Mouse (Mus musculus) erythroblast, embryonic 14.5 days (primary cell): ENCODE results near the gene Itpkc.

Experiments
- GATA1 ChIP-seq: IDR thresholded peaks from 2 replicates; pipeline ENCODE4 v1.6.1; 2012; ENCODE audit warnings: low read length, inconsistent platforms, mixed read lengths
- TAL1 ChIP-seq: IDR thresholded peaks from 3 replicates; pipeline ENCODE4 v1.6.1; 2012; ENCODE audit warnings: low read length, inconsistent platforms, mixed read lengths

DNA sequence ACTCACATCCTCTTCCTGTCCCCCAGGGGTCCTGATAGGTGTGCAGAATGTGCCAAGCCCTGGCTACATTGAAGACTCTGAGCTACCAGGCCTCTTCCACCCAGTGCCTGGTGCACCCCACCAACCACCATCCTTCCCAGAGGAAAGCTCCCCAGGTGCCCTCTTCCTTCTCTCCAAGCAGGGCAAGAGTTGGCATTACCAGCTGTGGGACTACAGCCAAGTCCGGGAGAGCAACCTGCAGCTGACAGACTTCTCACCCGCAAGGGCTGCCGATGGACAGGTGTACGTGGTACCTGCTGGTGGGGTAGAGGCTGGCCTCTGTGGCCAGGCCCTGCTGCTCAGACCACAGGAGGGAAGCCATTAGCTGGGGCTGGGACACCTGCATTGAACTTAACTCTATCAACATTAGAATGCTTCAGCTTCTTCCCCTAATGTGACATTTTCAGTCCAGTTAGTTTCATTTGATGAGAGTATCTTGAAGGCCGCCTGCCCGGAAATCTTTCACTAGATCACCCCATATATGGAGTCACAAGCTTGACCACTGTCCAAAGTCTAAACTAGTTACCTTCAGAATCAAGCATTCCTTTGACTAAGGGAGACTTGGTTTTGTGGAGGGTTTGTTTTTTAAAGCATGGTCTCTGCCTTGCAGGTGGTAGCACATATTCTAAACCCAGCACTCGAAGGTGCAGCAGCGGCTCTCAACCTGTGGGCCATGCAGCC, 24.6 kb downstream of the Itpkc start:
- TF ChIP-seq GATA1, result no peak
- no peak for TF ChIP-seq TAL1
